Mouse (Mus musculus) limb, embryonic 11.5 days (tissue): ENCODE measurements around the gene Klf7. TPM values are rescaled to one million over a fixed set of nuclear protein-coding genes. Genes with fewer than 3 reads are reported as not detected.

ENCODE experiments used
- ATAC-seq: fragments of 200-750 bp; cut with Nextera tagmentation; 2 replicates; pipeline ENCODE4 v1.8.0; 2017; ENCODE audit warnings: low read depth; ENCODE audit not compliant: insufficient number of reproducible peaks, low FRiP score, low TSS enrichment
- DNase-seq: peaks from one replicate; pipeline ENCODE4 v3.0.0-alpha.2; 2015; ENCODE audit warnings: low spot score
- H3K27ac ChIP-seq: fragments of 300-500 bp; sonication (generic); replicated peaks from 2 replicates; pipeline ENCODE4 v1.5.1; 2014; ENCODE audit warnings: low read depth, mild to moderate bottlenecking, low read length
- H3K27me3 ChIP-seq: fragments of 300-500 bp; sonication (generic); 2 replicates; pipeline ENCODE4 v1.6.1; 2014; ENCODE audit warnings: mild to moderate bottlenecking, low read length, mixed read lengths; ENCODE audit not compliant: control insufficient read depth, insufficient read depth
- H3K36me3 ChIP-seq: fragments of 300-500 bp; sonication (generic); 2 replicates; pipeline ENCODE4 v1.6.1; 2014; ENCODE audit warnings: mild to moderate bottlenecking, low read length, moderate library complexity, mixed read lengths; ENCODE audit not compliant: control insufficient read depth, insufficient read depth
- H3K4me1 ChIP-seq: fragments of 300-500 bp; sonication (generic); 2 replicates; pipeline ENCODE4 v1.6.1; 2014; ENCODE audit warnings: low read length, mixed read lengths; ENCODE audit not compliant: control insufficient read depth, insufficient read depth
- H3K4me2 ChIP-seq: fragments of 300-500 bp; sonication (generic); 2 replicates; pipeline ENCODE4 v1.6.1; 2014; ENCODE audit warnings: low read depth, mild to moderate bottlenecking, moderate library complexity; ENCODE audit not compliant: severe bottlenecking
- H3K4me3 ChIP-seq: fragments of 300-500 bp; sonication (generic); 2 replicates; pipeline ENCODE4 v1.5.1; 2014; ENCODE audit warnings: low read depth, low read length
- H3K9ac ChIP-seq: fragments of 300-500 bp; sonication (generic); 2 replicates; pipeline ENCODE4 v1.6.1; 2014; ENCODE audit warnings: mild to moderate bottlenecking, low read length
- H3K9me3 ChIP-seq: fragments of 300-500 bp; sonication (generic); 2 replicates; pipeline ENCODE4 v1.6.1; 2016; ENCODE audit warnings: low read length; ENCODE audit not compliant: control insufficient read depth
- WGBS: fragments of 180-500 bp; shearing (Covaris S2); extraction: QIAGEN DNeasy Blood & Tissue Kit; methylation state at CpG from one replicate; pipeline ENCODE4 v1.1.7; 2014; 5-methylcytosine and 5-hydroxymethylcytosine counted together
- polyA plus RNA-seq: library from polyadenylated mRNA; unstranded; fragments of >200 nt; fragmentation: Nextera tagmentation; extraction: Ambion mirVana; gene quantifications from 2 replicates; pipeline ENCODE4 v1.2.1, GENCODE M21; 2014

Klf7 gene
- polyA plus RNA-seq, 1 experiment from 2014 or later: 13.1 TPM

- no peak for ATAC-seq
Observed at GRCm38 (mm10) chr1:64018466-64019077, 103.5 kb downstream of the Klf7 start.

GRCm38 (mm10) chr1:64014091-64014490 lies 108.0 kb downstream of the Klf7 start:
- H3K4me2 ChIP-seq: no peak overlapping the region
- ATAC-seq: no peak
- no peak for DNase-seq
- WGBS: 83% methylated on average over 1 of the region's 1 CpGs
- no peaks in the 10 kb centered on the region for H3K9me3 ChIP-seq
- no peak overlapping the region for H3K4me3 ChIP-seq
- no peaks in the 10 kb centered on the region for H3K36me3 ChIP-seq
- no peaks in the 10 kb centered on the region for H3K27me3 ChIP-seq
- H3K4me1 ChIP-seq: 0 out of 2 replicates have a peak, but pooled peaks cover 5% of the 10 kb centered on the region
- no peak overlapping the region for H3K9ac ChIP-seq
- no peak overlapping the region for H3K27ac ChIP-seq

More at GRCm38 (mm10) chr1:64018466-64019077, 103.5 kb downstream of the Klf7 start:
- Histone ChIP-seq H3K9me3 (no peaks in the 10 kb centered on the region), H3K4me1 (0 out of 2 replicates have a peak, but pooled peaks cover 10% of the 10 kb centered on the region), H3K4me3 (no peak overlapping the region), H3K9ac (no peak overlapping the region), H3K4me2 (no peak overlapping the region), H3K27ac (no peak overlapping the region), H3K36me3 (no peaks in the 10 kb centered on the region), H3K27me3 (no peaks in the 10 kb centered on the region)
- no peak for DNase-seq
- 47% methylated on average over 16 of the region's 16 CpGs for WGBS

- H3K4me1 ChIP-seq: no peaks in the 10 kb centered on the region
- no peak overlapping the region for H3K4me2 ChIP-seq
- no peak overlapping the region for H3K9ac ChIP-seq
- H3K9me3 ChIP-seq: no peaks in the 10 kb centered on the region
- H3K36me3 ChIP-seq: no peaks in the 10 kb centered on the region
- WGBS: 55% methylated on average over 2 of the region's 2 CpGs
- no peak overlapping the region for H3K27ac ChIP-seq
- DNase-seq (no peak), ATAC-seq (no peak)
- no peaks in the 10 kb centered on the region for H3K27me3 ChIP-seq
- H3K4me3 ChIP-seq: no peak overlapping the region
Observed at GRCm38 (mm10) chr1:64008994-64009393, 113.1 kb downstream of the Klf7 start.

GRCm38 (mm10) chr1:64008031-64008430 lies 114.1 kb downstream of the Klf7 start:
- no peak overlapping the region for H3K4me3 ChIP-seq
- no peaks in the 10 kb centered on the region for H3K27me3 ChIP-seq
- H3K9ac ChIP-seq: no peak overlapping the region
- no peaks in the 10 kb centered on the region for H3K36me3 ChIP-seq
- no peak overlapping the region for H3K27ac ChIP-seq
- H3K4me2 ChIP-seq: no peak overlapping the region
- no peaks in the 10 kb centered on the region for H3K9me3 ChIP-seq
- no peak for DNase-seq
- no peak for ATAC-seq
- no peaks in the 10 kb centered on the region for H3K4me1 ChIP-seq

- no peaks in the 10 kb centered on the region for H3K27me3 ChIP-seq
- 97% methylated on average over 2 of the region's 2 CpGs for WGBS
- H3K4me3 ChIP-seq: no peak overlapping the region
- H3K27ac ChIP-seq: no peak overlapping the region
- ATAC-seq: no peak
- no peaks in the 10 kb centered on the region for H3K9me3 ChIP-seq
- DNase-seq: no peak
- H3K4me1 ChIP-seq: no peaks in the 10 kb centered on the region
- no peak overlapping the region for H3K4me2 ChIP-seq
- no peak overlapping the region for H3K9ac ChIP-seq
- no peaks in the 10 kb centered on the region for H3K36me3 ChIP-seq
Observed at GRCm38 (mm10) chr1:64005194-64005593, 116.9 kb downstream of the Klf7 start.

GRCm38 (mm10) chr1:64003525-64004291 lies 118.4 kb downstream of the Klf7 start:
- 46% methylated on average over 9 of the region's 9 CpGs for WGBS
- no peak for DNase-seq

GRCm38 (mm10) chr1:64002036-64002435 lies 120.0 kb downstream of the Klf7 start:
- WGBS: 91% methylated on average over 6 of the region's 6 CpGs
- no peak for ATAC-seq
- no peaks in the 10 kb centered on the region for H3K4me1 ChIP-seq
- H3K9ac ChIP-seq: no peak overlapping the region
- H3K9me3 ChIP-seq: no peaks in the 10 kb centered on the region
- H3K36me3 ChIP-seq: no peaks in the 10 kb centered on the region
- DNase-seq: no peak
- H3K27me3 ChIP-seq: no peaks in the 10 kb centered on the region
- no peak overlapping the region for H3K4me2 ChIP-seq
- no peak overlapping the region for H3K4me3 ChIP-seq
- H3K27ac ChIP-seq: no peak overlapping the region

More at GRCm38 (mm10) chr1:64003525-64004291, 118.4 kb downstream of the Klf7 start:
- Histone ChIP-seq H3K4me1 (no peaks in the 10 kb centered on the region), H3K9ac (no peak overlapping the region), H3K27ac (no peak overlapping the region), H3K9me3 (no peaks in the 10 kb centered on the region), H3K4me3 (no peak overlapping the region), H3K36me3 (no peaks in the 10 kb centered on the region), H3K27me3 (no peaks in the 10 kb centered on the region), H3K4me2 (no peak overlapping the region)
- ATAC-seq: no peak

- H3K9me3 ChIP-seq: no peaks in the 10 kb centered on the region
- ATAC-seq (no peak), DNase-seq (no peak)
- H3K9ac ChIP-seq: no peak overlapping the region
- no peaks in the 10 kb centered on the region for H3K4me1 ChIP-seq
- 91% methylated on average over 2 of the region's 2 CpGs for WGBS
- no peaks in the 10 kb centered on the region for H3K27me3 ChIP-seq
- H3K4me3 ChIP-seq: no peak overlapping the region
- H3K4me2 ChIP-seq: no peak overlapping the region
- no peaks in the 10 kb centered on the region for H3K36me3 ChIP-seq
- no peak overlapping the region for H3K27ac ChIP-seq
Observed at GRCm38 (mm10) chr1:64000597-64000996, 121.5 kb downstream of the Klf7 start.
